Mouse (Mus musculus) C2C12 (cell line): Measurements from ENCODE around the gene Serpinf2. TPM values are rescaled to one million over a fixed set of nuclear protein-coding genes. Genes with fewer than 3 reads are reported as not detected.

Source experiments
- H3K27me3 ChIP-seq: one replicate; pipeline ENCODE4 v1.6.1; 2011; ENCODE audit not compliant: control insufficient read depth, insufficient read depth, insufficient read length
- H3K36me3 ChIP-seq: one replicate; pipeline ENCODE4 v1.6.1; 2011; ENCODE audit not compliant: control insufficient read depth, insufficient read depth
- H3K4me3 ChIP-seq: one replicate; pipeline ENCODE4 v1.5.1; 2011; ENCODE audit warnings: mild to moderate bottlenecking, control low read depth; ENCODE audit not compliant: poor library complexity, insufficient read depth, severe bottlenecking
- H3K79me2 ChIP-seq: one replicate; pipeline ENCODE4 v1.6.1; 2011; ENCODE audit not compliant: control insufficient read depth, insufficient read depth
- H3K79me3 ChIP-seq: one replicate; pipeline ENCODE4 v1.6.1; 2011; ENCODE audit warnings: low read depth, control low read depth
- H3ac ChIP-seq: one replicate; pipeline ENCODE3; 2011; ENCODE audit warnings: low read depth; ENCODE audit not compliant: control insufficient read depth, insufficient read length
- CEBPB ChIP-seq: IDR thresholded peaks from one replicate; pipeline ENCODE4 v1.6.1; 2011; ENCODE audit warnings: low read depth, mild to moderate bottlenecking, control low read depth, moderate library complexity
- CTCF ChIP-seq: IDR thresholded peaks from one replicate; pipeline ENCODE4 v1.5.1; 2011; ENCODE audit not compliant: control insufficient read depth, insufficient read depth, insufficient read length
- FOSL1 ChIP-seq: IDR thresholded peaks from one replicate; pipeline ENCODE4 v1.8.0; 2011; ENCODE audit warnings: mild to moderate bottlenecking, low read length; ENCODE audit not compliant: poor library complexity, insufficient read depth, severe bottlenecking
- MAX ChIP-seq: IDR thresholded peaks from one replicate; pipeline ENCODE4 v1.6.1; 2011; ENCODE audit warnings: mild to moderate bottlenecking, control low read depth
- MYOD1 ChIP-seq: IDR thresholded peaks from one replicate; pipeline ENCODE4 v1.6.1; 2011; ENCODE audit warnings: low read depth; ENCODE audit not compliant: control insufficient read depth, insufficient read length
- MYOG ChIP-seq: IDR thresholded peaks from one replicate; pipeline ENCODE4 v1.6.1; 2011; ENCODE audit not compliant: control insufficient read depth, insufficient read length; ENCODE audit errors: extremely low read depth
- USF1 ChIP-seq: IDR thresholded peaks from one replicate; pipeline ENCODE4 v1.6.1; 2011; ENCODE audit warnings: low read depth, mild to moderate bottlenecking, control low read depth, moderate library complexity
- polyA plus RNA-seq: library from polyadenylated mRNA; unstranded; fragments of >200 nt; fragmentation: generic; extraction: Trizol; gene quantifications from one replicate; pipeline ENCODE4 v1.2.1, GENCODE M21; 2012; ENCODE audit warnings: missing spikeins

Serpinf2 gene
- polyA plus RNA-seq, 1 experiment = 0.07 TPM

DNA sequence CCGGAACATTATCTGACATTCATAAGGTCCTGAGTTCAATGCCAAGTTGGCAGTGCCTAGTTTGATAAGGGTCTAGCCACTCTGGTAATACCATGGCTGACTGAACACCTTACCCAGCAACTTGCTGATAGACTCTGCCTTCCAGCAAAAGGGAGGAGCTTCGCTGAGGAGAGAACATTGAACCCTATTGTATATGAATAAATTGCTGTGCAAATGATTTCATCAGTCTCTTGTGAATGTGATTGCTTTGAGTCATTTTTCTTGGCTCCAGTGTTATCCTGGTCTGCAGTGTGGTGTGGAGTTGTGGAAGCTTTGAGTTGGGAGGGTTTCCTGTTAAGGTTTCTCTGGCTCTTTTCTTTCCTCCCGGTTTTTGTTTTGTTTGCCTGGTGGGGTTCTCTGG, 31.3 kb upstream of the Serpinf2 start:
- no peak for TF ChIP-seq CEBPB
- TF ChIP-seq USF1 = no peak
- TF ChIP-seq FOSL1 = no peak
- TF ChIP-seq MYOD1 = no peak
- no peak for TF ChIP-seq MYOG
- TF ChIP-seq MAX = no peak
- no peak for TF ChIP-seq CTCF
- H3ac ChIP-seq = no peak overlapping the region

DNA sequence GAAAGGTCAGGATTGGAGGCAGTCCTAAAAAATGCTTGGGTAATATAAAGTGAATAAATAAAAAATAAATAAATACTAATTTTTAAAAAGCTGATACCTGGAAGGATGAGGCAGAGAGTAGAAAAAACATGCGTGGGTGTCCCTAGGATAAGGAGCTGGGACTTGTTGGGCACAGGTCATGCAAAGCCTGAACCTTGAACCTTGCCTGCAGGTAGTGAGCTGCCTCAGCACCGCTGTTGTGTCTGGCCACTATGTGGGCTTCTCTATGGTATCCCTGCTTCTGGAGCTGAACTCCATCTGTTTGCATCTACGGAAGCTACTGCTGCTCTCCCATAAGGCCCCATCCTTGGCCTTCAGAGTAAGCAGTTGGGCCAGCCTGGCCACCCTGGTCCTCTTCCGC, 29.9 kb upstream of the Serpinf2 start:
- TF ChIP-seq MYOG (no peak), CEBPB (no peak), MAX (no peak), CTCF (no peak), USF1 (no peak), MYOD1 (no peak), FOSL1 (no peak)

More for the DNA sequence above, 31.3 kb upstream of the Serpinf2 start:
- H3K79me2 ChIP-seq = no peaks in the 10 kb centered on the region
- H3K79me3 ChIP-seq = peaks cover 2% of the 10 kb centered on the region
- H3K27me3 ChIP-seq = no peaks in the 10 kb centered on the region
- H3K4me3 ChIP-seq = no peak overlapping the region
- peaks cover 12% of the 10 kb centered on the region for H3K36me3 ChIP-seq

DNA sequence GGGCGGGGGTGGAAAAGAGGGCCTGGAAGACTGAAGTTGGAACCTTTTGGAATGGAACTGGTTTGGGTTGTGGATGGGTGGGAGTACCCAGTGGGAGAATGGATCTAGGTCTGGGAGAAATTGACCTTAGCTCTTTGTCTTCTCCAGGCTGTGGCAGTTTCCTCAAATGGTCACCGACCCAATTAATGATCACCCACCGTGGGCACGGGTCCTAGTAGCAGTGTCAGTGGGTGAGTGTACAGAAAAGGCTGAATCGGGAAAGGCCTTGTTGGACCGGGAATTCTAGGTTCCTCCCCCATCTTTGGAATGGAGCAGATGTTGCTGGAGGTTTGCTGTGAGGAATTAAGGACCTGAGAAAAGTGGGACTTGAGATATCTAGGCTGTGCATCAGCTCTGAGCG, 29.0 kb upstream of the Serpinf2 start:
- H3K36me3 ChIP-seq = peaks cover 34% of the 10 kb centered on the region
- H3K27me3 ChIP-seq = no peaks in the 10 kb centered on the region
- H3ac ChIP-seq = no peak overlapping the region
- no peak overlapping the region for H3K4me3 ChIP-seq
- H3K79me2 ChIP-seq = peaks cover 21% of the 10 kb centered on the region
- H3K79me3 ChIP-seq = peaks cover 23% of the 10 kb centered on the region
- TF ChIP-seq FOSL1 (no peak), CEBPB (no peak), MYOD1 (no peak), CTCF (no peak), MAX (no peak), USF1 (no peak)

More for the DNA sequence above, 29.9 kb upstream of the Serpinf2 start:
- Histone ChIP-seq H3ac (no peak overlapping the region), H3K79me2 (peaks cover 12% of the 10 kb centered on the region), H3K27me3 (no peaks in the 10 kb centered on the region), H3K4me3 (no peak overlapping the region), H3K36me3 (peaks cover 26% of the 10 kb centered on the region), H3K79me3 (peaks cover 14% of the 10 kb centered on the region)

DNA sequence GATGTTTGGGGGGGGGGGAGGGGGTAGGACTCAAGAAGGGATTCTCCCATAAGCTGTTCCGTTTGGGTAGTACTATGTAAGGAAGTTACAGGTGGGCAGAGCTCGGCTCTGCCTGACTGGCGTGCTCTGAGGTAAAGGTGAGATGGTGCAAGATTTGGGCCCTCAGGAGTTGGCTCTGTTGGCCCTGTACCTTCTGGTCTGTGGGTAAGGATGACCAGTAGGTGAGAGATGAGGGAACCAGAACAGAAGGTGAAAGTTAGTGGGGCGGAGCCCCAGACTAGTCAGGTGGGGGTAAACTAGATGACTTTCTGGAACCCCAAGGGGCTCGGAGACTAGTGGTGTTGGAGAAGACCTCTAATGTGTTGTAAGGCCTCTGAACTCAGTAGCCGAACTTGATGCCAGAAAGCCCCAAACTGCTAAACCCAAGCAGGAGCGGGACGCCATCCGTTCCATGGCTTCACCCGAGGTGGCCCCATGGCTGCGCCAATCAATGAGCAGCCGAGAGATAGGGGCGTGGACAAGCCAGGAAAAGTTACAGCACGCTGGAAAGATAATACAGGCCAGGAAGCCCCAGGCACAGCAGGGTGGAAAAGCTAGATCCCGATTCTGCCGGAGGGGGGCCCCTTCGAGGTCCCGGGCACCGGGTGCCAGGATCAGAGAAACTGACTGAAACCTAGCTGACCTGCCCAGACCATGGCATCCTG, 28.3 kb upstream of the Serpinf2 start:
- TF ChIP-seq FOSL1 = no peak
- no peak for TF ChIP-seq MYOD1
- TF ChIP-seq USF1 = no peak
- TF ChIP-seq CEBPB = no peak
- TF ChIP-seq MYOG = no peak
- TF ChIP-seq CTCF = no peak
- TF ChIP-seq MAX = no peak
- H3K36me3 ChIP-seq = peaks cover 37% of the 10 kb centered on the region
- H3K79me3 ChIP-seq = peaks cover 25% of the 10 kb centered on the region
- H3K4me3 ChIP-seq = no peak overlapping the region
- H3K79me2 ChIP-seq = peaks cover 27% of the 10 kb centered on the region
- H3K27me3 ChIP-seq = no peaks in the 10 kb centered on the region
- H3ac ChIP-seq = no peak overlapping the region

DNA sequence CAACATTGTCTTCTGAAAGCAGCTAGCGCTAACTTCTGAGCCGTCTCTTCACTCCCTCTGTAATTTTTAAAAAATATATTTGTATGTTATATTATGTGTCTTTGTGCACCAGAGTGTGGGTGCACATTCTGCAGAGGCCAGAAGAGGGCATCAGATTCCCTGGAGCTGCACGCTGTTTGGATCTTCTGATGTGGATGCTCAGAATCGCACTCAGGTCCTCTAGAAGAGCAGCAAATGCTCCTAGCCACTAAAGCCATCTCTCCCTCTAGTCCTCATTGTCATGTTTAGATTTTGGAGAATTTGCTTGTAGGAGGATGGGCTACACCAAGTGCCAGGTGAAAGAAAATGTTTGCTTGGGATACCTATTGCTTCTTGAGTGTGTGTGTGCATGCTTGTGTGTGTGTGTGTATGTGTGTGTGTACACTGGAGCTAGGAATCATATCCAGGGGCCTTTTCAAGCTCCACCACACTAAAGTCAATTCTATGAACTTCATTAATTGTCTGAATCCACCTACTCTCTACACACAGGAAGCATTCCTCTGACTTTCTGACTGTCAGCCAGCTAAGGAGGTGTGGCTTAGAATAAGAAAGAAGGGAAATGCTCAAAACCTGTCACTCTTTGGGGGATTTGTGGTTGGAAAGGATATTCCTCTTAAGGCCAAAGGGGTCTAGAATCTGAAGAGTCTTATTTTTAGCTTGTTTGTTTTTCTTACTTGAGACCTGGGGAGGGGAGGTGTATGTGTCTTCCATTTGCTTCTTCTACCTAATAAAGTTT, 27.5 kb upstream of the Serpinf2 start:
- H3ac ChIP-seq = no peak overlapping the region
- H3K36me3 ChIP-seq = peaks cover 37% of the 10 kb centered on the region
- TF ChIP-seq MYOG = no peak
- no peak for TF ChIP-seq MYOD1
- TF ChIP-seq MAX = no peak
- no peak for TF ChIP-seq CEBPB
- TF ChIP-seq USF1 = no peak
- TF ChIP-seq FOSL1 = no peak
- no peak for TF ChIP-seq CTCF
- peaks cover 34% of the 10 kb centered on the region for H3K79me2 ChIP-seq
- H3K79me3 ChIP-seq = peaks cover 27% of the 10 kb centered on the region
- no peaks in the 10 kb centered on the region for H3K27me3 ChIP-seq
- H3K4me3 ChIP-seq = no peak overlapping the region

DNA sequence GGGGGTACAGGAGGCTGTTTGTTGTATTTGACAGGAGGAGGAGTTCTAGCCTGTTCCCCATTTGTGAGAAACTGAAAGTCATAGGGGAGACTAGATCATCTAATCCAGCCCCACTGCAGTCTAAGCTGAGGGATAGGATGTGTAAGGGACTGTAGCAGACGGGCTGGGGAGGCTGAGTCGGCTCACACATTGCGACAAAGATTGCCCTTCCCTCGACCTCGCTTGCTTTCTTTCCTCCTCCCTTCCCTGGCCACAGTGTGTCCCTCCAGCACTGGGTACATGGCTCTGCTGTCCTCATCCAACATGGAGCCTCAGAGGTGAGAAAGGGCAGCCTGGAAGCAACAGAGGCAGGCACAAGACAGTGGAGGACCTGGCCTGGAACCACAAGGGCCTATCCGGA, 25.7 kb upstream of the Serpinf2 start:
- peaks cover 37% of the 10 kb centered on the region for H3K36me3 ChIP-seq
- no peak overlapping the region for H3ac ChIP-seq
- H3K4me3 ChIP-seq = no peak overlapping the region
- peaks cover 39% of the 10 kb centered on the region for H3K79me2 ChIP-seq
- peaks cover 29% of the 10 kb centered on the region for H3K79me3 ChIP-seq
- TF ChIP-seq USF1 (no peak), MYOD1 (no peak), CEBPB (no peak), FOSL1 (no peak), MAX (no peak), CTCF (no peak), MYOG (no peak)
- no peaks in the 10 kb centered on the region for H3K27me3 ChIP-seq
